Mouse (Mus musculus) kidney, adult 2 months (tissue): ENCODE results near the gene Ripor2.
"Not testable (repeated sequence)": the region's sequence is repeated elsewhere in the genome, so short reads cannot be mapped to it uniquely, and the experiment has no call there.

Experiments used
- CTCF ChIP-seq: fragments of 200-500 bp; conservative IDR thresholded peaks from 2 replicates; pipeline ENCODE4 v1.5.1; 2011; ENCODE audit warnings: low read depth, mild to moderate bottlenecking, control low read depth, low read length, moderate library complexity, mixed read lengths; ENCODE audit not compliant: insufficient read depth, insufficient read length
- POLR2A ChIP-seq: fragments of 200-500 bp; IDR thresholded peaks from one replicate; pipeline ENCODE4 v1.6.1; 2011; ENCODE audit warnings: low read depth, low read length, control low read depth

DNA sequence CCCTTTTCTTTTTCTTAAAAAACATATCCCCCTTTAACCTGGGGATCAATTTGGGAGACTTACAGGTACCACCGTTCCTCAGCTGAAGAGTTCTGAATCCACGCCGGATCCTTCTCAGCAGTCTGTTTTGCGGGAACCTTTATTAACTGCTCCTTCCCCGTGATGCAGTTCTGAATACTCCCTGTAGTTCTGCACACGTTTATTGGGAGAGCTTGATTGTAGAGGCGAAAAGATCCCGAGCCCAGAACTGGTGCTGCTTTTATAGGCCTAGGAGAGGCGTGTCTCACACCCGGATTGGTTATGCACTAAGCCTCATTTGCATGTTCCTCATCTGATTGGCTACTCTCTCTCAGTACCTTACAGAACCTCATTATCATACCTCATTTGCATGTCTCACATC lies 189.5 kb downstream of the Ripor2 start:
- TF ChIP-seq CTCF, POLR2A: not testable (repeated sequence)
